Mouse (Mus musculus) cortical plate, adult 2 months (tissue): ENCODE measurements at regions not wholly inside any gene's neighbourhood (a gene's known extent, or its start where the extent isn't known, plus 50 kb on each side); places are given as distances from the start of the nearest gene placed in this dataset.

Experiments
- CTCF ChIP-seq: fragments of 200-500 bp; IDR thresholded peaks from 2 replicates; pipeline ENCODE4 v1.5.1; 2011; ENCODE audit warnings: mild to moderate bottlenecking, control low read depth, low read length; ENCODE audit not compliant: insufficient read depth; ENCODE audit errors: extremely low read depth
- POLR2A ChIP-seq: fragments of 200-500 bp; IDR thresholded peaks from 2 replicates; pipeline ENCODE4 v1.6.1; 2011; ENCODE audit warnings: mild to moderate bottlenecking, low read length, control low read depth; ENCODE audit not compliant: insufficient read depth; ENCODE audit errors: extremely low read depth

DNA sequence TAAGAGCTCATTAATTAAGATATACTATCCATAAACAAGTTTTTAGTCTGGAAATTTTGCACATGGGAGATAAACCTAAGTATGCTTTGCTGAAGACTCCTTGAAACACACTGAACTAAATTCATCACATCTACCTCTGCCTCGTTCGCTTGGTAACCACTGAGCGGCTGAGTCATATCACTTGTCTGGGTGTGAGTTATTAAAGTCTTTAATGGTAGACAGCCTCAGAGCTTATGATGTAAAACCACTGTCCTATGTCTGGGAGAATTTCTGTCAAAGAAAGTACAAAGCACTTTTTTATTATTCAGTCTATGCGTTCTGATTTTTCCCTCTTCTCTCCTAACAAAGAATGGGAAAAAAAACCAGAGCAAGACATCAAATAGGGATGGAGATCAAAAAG is 207.3 kb downstream of the Arl4a start:
- TF ChIP-seq POLR2A = no peak
- TF ChIP-seq CTCF = no peak
